Mouse (Mus musculus) liver, embryonic 14.5 days (tissue): ENCODE measurements around the gene Naa80. TPM values are rescaled to one million over a fixed set of nuclear protein-coding genes. Genes with fewer than 3 reads are reported as not detected.

Source experiments
- ATAC-seq: fragments of 200-750 bp; cut with Nextera tagmentation; 2 replicates; pipeline ENCODE4 v1.8.0; 2017; ENCODE audit warnings: moderate number of reproducible peaks, mild to moderate bottlenecking, moderate library complexity; ENCODE audit not compliant: insufficient read depth
- DNase-seq, 3 experiments: peaks; one replicate each; pipeline ENCODE4 v3.0.0-alpha.2; 2012 to 2013; ENCODE audit warnings: low read depth in 3 of 3, low spot score in 3 of 3
- H3K27ac ChIP-seq: fragments of 300-500 bp; sonication (generic); 2 replicates; pipeline ENCODE4 v1.5.1; 2014; ENCODE audit warnings: moderate library complexity, mild to moderate bottlenecking, control low read depth, inconsistent platforms
- H3K27me3 ChIP-seq: fragments of 300-500 bp; sonication (generic); 2 replicates; pipeline ENCODE4 v1.6.1; 2014; ENCODE audit warnings: mild to moderate bottlenecking, low read length, moderate library complexity; ENCODE audit not compliant: control insufficient read depth, insufficient read depth
- H3K36me3 ChIP-seq: fragments of 300-500 bp; sonication (generic); replicated peaks from 2 replicates; pipeline ENCODE4 v1.6.1; 2014; ENCODE audit warnings: low read depth; ENCODE audit not compliant: control insufficient read depth, insufficient read depth
- H3K4me1 ChIP-seq, 2 experiments: fragments of 200-500 bp in 1 of 2; fragments of 300-500 bp in 1 of 2; sonication (generic) in 1 of 2; replicated peaks; 2 replicates each; pipeline ENCODE4 v1.6.1; 2012 to 2014; ENCODE audit warnings: antibody characterized with exemption in 1 of 2, inconsistent platforms in 1 of 2, low read length in 1 of 2; ENCODE audit not compliant: control insufficient read depth in 2 of 2, insufficient read depth in 2 of 2
- H3K4me2 ChIP-seq: fragments of 300-500 bp; sonication (generic); 2 replicates; pipeline ENCODE4 v1.6.1; 2014; ENCODE audit warnings: low read depth, mild to moderate bottlenecking, control low read depth, moderate library complexity
- H3K4me3 ChIP-seq, 2 experiments: fragments of 200-500 bp in 1 of 2; fragments of 300-500 bp in 1 of 2; sonication (generic) in 1 of 2; 2 replicates each; pipeline ENCODE4 v1.5.1; 2012 to 2014; ENCODE audit warnings: low read depth in 2 of 2, low read length in 2 of 2, mild to moderate bottlenecking in 2 of 2, control low read depth in 1 of 2, inconsistent platforms in 1 of 2, moderate library complexity in 1 of 2; ENCODE audit not compliant: insufficient read depth in 1 of 2
- H3K9ac ChIP-seq: fragments of 300-500 bp; sonication (generic); replicated peaks from 2 replicates; pipeline ENCODE4 v1.6.1; 2014; ENCODE audit warnings: mild to moderate bottlenecking, control low read depth, moderate library complexity
- H3K9me3 ChIP-seq: fragments of 300-500 bp; sonication (generic); 2 replicates; pipeline ENCODE4 v1.6.1; 2016; ENCODE audit warnings: low read length, mixed read lengths; ENCODE audit not compliant: control insufficient read depth
- CTCF ChIP-seq: IDR thresholded peaks from 2 replicates; pipeline ENCODE4 v1.5.1; 2016; ENCODE audit warnings: antibody characterized with exemption, low read depth, control low read depth
- EP300 ChIP-seq: IDR thresholded peaks from 2 replicates; pipeline ENCODE4 v1.6.1; 2016; ENCODE audit warnings: antibody characterized with exemption, low read depth
- WGBS: fragments of 180-500 bp; shearing (Covaris S2); extraction: QIAGEN DNeasy Blood & Tissue Kit; methylation state at CpG from one replicate; pipeline ENCODE4 v1.1.7; 2014; ENCODE audit not compliant: insufficient replicate concordance; 5-methylcytosine and 5-hydroxymethylcytosine counted together
- polyA plus RNA-seq, 2 experiments: library from polyadenylated mRNA; depleted of rRNA in 1 of 2; stranded (reverse) in 1 of 2; unstranded in 1 of 2; fragments of >200 nt; fragmentation: Nextera tagmentation in 1 of 2; extraction: Ambion mirVana in 1 of 2; gene quantifications; 2 replicates each; pipeline versions ENCODE4 v1.2.1 to v1.2.3; 2012 to 2014

Naa80 gene
- polyA plus RNA-seq, 2 experiments: 8.9 to 11.4 TPM

DNA sequence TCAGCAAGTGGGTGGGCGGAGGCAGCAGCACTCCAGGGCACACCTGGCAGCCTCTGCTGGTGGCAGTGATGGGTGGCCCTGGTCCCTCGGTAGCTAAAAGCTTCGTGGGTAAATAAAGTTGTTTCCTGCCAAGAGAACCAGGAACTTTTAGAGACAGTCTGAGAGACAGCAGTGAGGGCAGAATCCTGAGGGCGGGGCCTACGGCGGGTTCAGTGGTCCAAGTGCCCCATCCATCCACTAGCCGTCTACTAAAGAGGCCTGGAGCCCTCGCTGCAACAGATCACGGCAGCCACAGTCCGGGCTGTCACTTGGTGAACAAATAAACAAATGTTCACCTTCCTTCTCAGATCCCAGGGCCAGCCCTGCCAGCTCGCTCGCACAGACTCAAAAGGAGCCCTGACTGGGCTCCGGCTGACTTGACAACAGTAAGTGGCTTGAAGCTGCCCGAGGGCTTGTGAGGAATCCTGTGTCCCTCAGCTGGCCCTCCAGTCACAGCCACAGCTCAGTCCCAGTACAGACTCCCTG lies 51.3 kb downstream of the Naa80 start:
- TF ChIP-seq EP300 (no peak), CTCF (no peak)
- WGBS: 52% methylated on average over 14 of the region's 14 CpGs
- DNase-seq (no peak), ATAC-seq (no peak)
- Histone ChIP-seq H3K36me3 (0 out of 2 replicates have a peak, but pooled peaks cover 6% of the 10 kb centered on the region), H3K4me1 (peaks cover 41 to 42% of the 10 kb centered on the region in 2 experiments), H3K4me3 (peak overlapping the region in 1 of 2 experiments; percentile 6; a peak in 2 of 4 replicates), H3K9ac (0 out of 2 replicates have a peak overlapping the region, but pooled peaks have one; percentile 15), H3K4me2 (peak overlapping the region; percentile 13; the same call in 1 of the 2 replicates), H3K9me3 (no peaks in the 10 kb centered on the region), H3K27ac (no peak overlapping the region), H3K27me3 (no peaks in the 10 kb centered on the region)

DNA sequence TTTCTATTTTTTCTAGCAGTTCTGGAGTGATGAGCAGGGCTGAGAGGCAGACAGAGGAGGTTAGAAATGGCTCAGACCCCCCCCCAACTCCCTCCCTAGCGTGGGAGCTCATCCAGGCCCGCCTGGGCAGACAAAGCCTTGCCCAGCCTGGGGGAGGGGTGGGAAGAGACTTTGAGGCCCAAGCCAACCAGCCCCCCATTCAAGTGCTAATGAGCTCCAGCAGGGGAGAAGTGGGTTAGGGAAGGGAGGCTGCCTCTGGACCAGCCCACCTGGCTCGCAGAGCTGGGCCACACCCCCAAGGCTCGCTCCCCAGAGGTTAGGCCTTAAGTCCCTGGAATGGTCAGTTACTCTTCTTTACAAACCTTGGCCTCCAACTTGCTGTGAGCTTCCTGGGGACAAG lies 51.9 kb downstream of the Naa80 start:
- H3K9me3 ChIP-seq: no peaks in the 10 kb centered on the region
- H3K4me2 ChIP-seq: no peak overlapping the region; the same call in 1 of the 2 replicates
- DNase-seq: no peak
- H3K4me1 ChIP-seq: peaks cover 41 to 42% of the 10 kb centered on the region in 2 experiments
- no peak overlapping the region for H3K27ac ChIP-seq
- 50% methylated on average over 4 of the region's 4 CpGs for WGBS
- ATAC-seq: no peak
- H3K4me3 ChIP-seq: no peak overlapping the region
- 0 out of 2 replicates have a peak, but pooled peaks cover 3% of the 10 kb centered on the region for H3K36me3 ChIP-seq
- no peaks in the 10 kb centered on the region for H3K27me3 ChIP-seq
- no peak for TF ChIP-seq EP300
- no peak for TF ChIP-seq CTCF
- no peak overlapping the region for H3K9ac ChIP-seq

DNA sequence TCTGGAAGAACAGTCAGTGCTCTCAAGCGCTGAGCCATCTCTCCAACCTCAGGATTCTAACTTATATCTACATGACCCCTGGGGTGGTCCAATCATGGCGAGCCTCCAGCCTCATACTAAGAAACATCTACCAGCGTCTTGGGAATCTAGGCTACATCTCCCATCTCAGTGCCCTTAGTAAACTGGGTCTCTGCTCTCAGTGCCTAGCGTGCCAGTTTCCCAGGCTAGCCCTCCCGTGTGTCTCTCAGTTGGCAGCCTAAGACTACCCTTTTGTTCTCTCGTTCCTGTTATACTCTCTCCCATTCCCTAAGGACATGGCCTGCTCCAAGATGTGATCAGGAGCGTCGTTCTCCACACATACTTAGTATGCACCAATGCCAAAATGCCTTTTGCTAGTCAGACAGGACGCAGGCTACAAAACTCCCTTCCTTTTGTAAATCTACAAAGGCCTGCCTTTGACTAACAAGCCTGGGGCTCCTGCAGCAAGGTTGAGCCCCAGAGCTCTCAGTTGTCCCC lies 52.7 kb downstream of the Naa80 start:
- Histone ChIP-seq H3K9me3 (no peaks in the 10 kb centered on the region), H3K27ac (peak overlapping the region; percentile 29; the same call in 1 of the 2 replicates), H3K4me3 (no peak overlapping the region), H3K36me3 (0 out of 2 replicates have a peak, but pooled peaks cover 2% of the 10 kb centered on the region), H3K4me2 (no peak overlapping the region; the same call in 1 of the 2 replicates), H3K27me3 (no peaks in the 10 kb centered on the region), H3K4me1 (peaks cover 42 to 44% of the 10 kb centered on the region in 2 experiments), H3K9ac (no peak overlapping the region)
- WGBS: 85% methylated on average over 9 of the region's 9 CpGs
- DNase-seq (no peak), ATAC-seq (no peak)
- TF ChIP-seq EP300 (no peak), CTCF (no peak)

DNA sequence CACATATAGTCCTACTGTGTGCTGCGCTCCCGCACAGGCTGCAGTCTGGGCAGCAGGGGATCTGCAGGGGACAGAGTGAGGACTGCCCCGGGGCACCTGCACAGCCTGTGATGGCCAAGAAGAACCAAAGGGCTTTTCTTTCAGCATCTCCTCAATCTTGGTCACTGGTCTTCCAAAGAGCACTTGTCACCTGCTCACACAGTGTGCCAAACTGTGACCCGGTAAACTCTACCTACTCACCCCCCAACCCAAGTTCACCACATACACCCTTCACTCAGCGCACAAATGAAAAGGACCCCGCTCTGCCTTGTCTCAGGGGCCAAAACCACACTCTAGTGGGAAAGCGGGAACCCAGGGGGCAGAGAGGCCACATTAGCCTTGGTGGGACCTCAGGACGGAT lies 53.2 kb downstream of the Naa80 start:
- peaks cover 37 to 39% of the 10 kb centered on the region in 2 experiments for H3K4me1 ChIP-seq
- DNase-seq (no peak), ATAC-seq (no peak)
- H3K27ac ChIP-seq: peak overlapping the region; percentile 29
- H3K4me2 ChIP-seq: peak overlapping the region; percentile 96
- H3K9ac ChIP-seq: no peak overlapping the region
- TF ChIP-seq EP300 (no peak), CTCF (no peak)
- H3K36me3 ChIP-seq: 0 out of 2 replicates have a peak, but pooled peaks cover 2% of the 10 kb centered on the region
- 88% methylated on average over 8 of the region's 8 CpGs for whole genome bisulfite sequencing
- H3K4me3 ChIP-seq: no peak overlapping the region
- H3K9me3 ChIP-seq: no peaks in the 10 kb centered on the region
- H3K27me3 ChIP-seq: no peaks in the 10 kb centered on the region

DNA sequence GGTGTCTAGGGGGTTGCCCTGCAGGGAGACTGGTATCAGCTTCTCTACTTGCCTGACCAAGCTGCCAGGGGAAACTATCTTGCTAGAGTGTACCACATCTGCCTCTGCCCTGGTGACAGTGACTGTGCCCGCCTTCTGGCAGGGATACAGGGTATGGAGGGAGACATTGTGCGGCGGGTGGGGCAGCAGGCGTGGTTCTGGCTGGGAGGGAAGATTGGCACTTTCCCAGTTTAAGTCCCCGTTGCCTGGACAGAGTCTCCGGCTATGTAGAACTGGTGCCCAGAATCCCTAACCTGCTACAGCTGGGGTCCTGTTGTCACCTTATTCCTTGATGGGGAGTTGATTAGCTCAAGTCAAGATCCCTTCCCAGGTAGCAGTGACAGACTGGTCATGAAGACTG lies 53.8 kb downstream of the Naa80 start:
- Histone ChIP-seq H3K9me3 (no peaks in the 10 kb centered on the region), H3K4me3 (peak overlapping the region; percentile 72 to 92), H3K4me1 (peaks cover 34 to 35% of the 10 kb centered on the region in 2 experiments), H3K9ac (peak overlapping the region; percentile 91), H3K27ac (peak overlapping the region; percentile 74), H3K4me2 (peak overlapping the region; percentile 96), H3K36me3 (0 out of 2 replicates have a peak, but pooled peaks cover 2% of the 10 kb centered on the region), H3K27me3 (no peaks in the 10 kb centered on the region)
- DNase-seq (peak in 1 of 3 experiments; percentile 70), ATAC-seq (peak; percentile 2; the same call in 1 of the 2 replicates)
- no peak for TF ChIP-seq EP300
- TF ChIP-seq CTCF: no peak
- 18% methylated on average over 6 of the region's 6 CpGs for WGBS
